Mouse (Mus musculus) urinary bladder, postnatal 25 days (tissue): ENCODE measurements at regions not wholly inside any gene's neighbourhood (a gene's known extent, or its start where the extent isn't known, plus 50 kb on each side); places are given as distances from the start of the nearest gene placed in this dataset.

ENCODE experiments used
- DNase-seq: peaks from one replicate; pipeline ENCODE4 v3.0.0; 2022; ENCODE audit warnings: low spot score

GRCm38 (mm10) chr2:103143985-103144384 lies 70.5 kb downstream of the Apip start:
- no peak for DNase-seq

GRCm38 (mm10) chr2:103144420-103144819 lies 70.9 kb downstream of the Apip start:
- DNase-seq: peak; percentile 18

DNA sequence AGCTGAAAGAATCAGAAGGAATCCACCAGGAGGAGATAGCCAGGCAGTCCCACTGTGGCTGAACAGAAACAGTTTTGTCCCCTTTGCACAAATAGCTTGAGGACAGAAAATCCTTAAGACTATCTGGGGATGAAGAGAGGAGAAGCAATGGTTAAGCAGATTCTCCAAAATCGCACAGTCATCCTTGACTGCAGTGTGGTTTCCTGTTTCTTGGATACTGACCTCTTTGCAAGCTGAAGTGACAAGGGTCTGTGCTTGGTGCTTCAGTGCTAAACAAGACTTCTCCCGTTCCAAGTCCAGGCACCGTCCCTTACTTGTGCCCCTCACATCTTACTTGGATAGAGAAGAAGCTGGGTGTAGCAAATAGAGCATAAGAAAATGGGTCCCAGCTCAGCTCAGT lies 71.6 kb downstream of the Apip start:
- no peak for DNase-seq

DNA sequence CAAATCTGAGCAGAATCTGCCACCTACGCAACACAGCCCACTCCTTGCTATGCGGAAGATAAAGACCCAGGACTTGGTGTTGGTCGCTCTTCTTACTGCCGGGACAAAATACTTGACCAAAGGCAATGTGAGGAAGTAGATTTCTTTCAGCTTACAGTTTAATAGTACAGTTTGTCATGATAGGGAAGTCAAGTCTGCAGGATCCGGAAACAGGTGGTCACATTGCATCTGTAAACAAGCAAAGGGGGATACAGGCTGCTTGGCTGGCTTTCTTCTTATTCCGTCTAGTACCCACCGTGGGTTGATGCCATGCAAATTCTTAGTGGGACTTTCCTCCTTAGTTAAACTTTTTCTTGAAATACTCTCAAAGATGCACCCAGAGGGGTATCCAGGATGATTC lies 72.7 kb downstream of the Apip start:
- DNase-seq: no peak

DNA sequence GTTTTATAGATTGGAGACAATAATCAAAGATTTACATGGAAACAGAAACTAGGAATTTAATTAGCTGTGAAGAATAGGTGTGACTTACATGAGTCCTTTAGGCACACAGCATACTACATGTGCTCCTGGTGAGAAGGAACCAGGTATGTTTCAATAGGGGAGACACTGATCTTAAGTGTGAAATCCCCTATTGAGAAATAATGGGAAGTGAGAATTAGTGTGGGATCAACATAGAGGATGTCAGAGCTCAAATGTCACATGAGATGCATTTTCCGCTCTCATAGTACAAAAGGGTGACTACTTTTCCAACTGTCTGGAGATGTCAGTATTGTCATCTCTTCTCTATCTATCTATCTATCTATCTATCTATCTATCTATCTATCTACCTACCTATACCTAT lies 79.8 kb downstream of the Apip start:
- no peak for DNase-seq

DNA sequence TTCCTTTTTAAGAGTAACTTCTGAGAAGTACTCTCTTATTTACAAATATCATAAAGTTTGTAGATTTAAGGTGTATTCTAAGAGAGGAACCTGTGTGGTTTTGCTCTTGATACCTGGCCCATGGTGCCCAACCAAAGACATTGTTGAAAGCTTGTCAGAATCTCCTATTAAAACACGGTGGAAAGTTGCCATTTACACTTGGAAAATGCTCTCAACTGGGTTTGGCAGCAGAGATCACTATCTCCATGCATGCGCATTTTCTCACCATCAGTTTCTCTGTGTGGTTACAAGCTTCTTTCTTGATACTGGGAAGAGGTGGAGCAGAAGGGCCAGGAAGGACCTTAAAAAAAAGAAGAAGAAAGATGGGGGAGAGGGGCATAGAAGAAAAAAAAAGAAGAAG lies 94.3 kb downstream of the Apip start:
- DNase-seq: no peak

DNA sequence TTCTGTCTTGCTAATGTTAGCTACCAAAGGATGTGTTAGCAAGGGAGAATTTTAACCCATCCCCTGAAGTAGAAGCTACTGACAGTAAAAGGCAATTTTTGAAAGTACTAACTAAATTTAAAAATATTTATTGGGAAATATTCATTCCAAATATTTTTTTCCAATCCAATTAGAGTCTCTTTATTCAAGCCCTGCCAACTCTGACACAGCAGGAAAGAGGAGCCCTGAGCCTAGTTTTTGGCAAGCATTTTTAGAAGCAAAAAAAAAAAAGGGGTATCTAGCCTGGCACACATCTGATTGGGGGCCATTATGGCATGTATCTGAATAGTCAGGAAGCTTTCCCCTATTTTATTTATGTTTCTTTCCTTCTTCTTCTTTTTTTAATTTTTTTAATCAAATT lies 94.8 kb downstream of the Apip start:
- DNase-seq: no peak

GRCm38 (mm10) chr2:103177361-103177760 lies 103.9 kb downstream of the Apip start:
- no peak for DNase-seq

DNA sequence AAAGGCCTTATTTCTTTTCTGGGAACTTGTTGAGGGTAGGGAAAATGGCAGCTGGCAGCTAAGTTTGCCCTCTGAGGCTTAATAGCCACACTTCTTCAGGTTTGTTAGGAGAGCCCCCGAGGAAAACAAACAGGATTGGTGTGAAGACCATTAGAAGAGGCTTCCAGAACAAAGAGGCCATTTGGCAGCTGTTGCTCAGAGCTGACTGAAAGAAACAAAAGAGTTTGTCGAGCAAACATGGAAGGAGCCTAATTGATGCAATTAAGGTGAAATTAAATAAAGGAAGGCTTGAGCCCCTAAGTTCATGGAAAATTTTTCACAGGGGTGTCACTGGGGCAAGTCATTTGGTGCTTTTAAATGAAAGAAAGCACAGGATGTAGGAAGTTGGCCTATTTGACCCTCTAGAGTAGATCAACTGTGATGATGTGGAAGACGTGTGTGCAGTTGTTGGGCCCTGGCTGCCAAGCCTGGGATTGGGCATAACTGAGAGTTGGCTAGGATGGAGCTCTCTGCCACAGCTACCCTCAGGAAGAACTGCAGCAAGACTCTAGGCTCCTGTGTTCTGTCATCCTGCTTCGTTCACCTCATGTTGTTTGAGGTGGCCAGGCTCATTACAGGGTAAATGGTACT lies 106.9 kb downstream of the Apip start:
- no peak for DNase-seq

GRCm38 (mm10) chr2:103186751-103187260 lies 113.3 kb downstream of the Apip start:
- no peak for DNase-seq

DNA sequence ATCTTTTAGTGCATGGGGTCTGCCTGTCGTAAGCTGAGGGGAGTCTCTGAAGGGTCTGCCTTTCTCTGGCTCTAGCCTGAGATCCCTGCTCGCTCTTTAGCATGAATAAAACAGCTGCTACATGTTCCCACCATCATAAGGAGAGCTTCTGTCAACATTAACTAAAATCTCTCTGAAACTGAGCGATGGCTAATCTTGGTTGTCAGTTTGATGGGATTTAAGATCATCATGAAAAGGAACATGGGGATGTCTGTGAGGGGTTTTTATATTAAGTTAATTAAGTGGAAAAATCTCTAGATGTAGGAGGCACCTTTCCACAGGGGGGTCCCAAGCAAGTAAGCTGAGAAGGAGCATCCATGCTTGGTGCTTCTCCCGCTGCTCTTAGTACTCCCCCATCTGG lies 110.5 kb downstream of the Ehf start:
- DNase-seq: no peak

GRCm38 (mm10) chr2:103200313-103200712 lies 102.8 kb downstream of the Ehf start:
- DNase-seq: no peak

GRCm38 (mm10) chr2:103205046-103205445 lies 98.0 kb downstream of the Ehf start:
- no peak for DNase-seq

- DNase-seq: no peak
Measured at GRCm38 (mm10) chr2:103208370-103208769, 94.7 kb downstream of the Ehf start.

GRCm38 (mm10) chr2:103209056-103209455 lies 94.0 kb downstream of the Ehf start:
- DNase-seq: no peak

DNA sequence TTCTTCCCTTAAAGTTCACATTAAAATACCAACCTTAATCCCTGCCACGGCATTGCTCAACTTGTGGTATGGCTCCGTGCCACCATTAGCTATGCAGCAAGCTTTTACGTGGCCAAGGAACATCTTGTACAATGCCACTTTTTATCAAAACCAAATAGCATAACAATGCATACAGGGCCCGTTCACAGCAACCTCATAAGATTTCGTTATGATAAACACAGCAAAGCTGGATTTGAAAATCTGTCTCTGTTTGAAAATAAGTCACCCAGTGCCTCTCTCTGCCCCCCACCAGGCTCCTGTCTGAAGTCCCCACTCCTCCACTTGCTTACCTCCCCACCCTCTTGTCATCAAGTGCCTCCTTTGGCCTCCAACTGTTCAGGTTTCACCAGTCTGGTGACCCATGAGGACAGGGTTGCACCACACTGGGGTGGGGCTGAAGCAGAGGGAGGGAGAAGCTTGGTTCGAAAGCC lies 93.5 kb downstream of the Ehf start:
- DNase-seq: peak; percentile 11

DNA sequence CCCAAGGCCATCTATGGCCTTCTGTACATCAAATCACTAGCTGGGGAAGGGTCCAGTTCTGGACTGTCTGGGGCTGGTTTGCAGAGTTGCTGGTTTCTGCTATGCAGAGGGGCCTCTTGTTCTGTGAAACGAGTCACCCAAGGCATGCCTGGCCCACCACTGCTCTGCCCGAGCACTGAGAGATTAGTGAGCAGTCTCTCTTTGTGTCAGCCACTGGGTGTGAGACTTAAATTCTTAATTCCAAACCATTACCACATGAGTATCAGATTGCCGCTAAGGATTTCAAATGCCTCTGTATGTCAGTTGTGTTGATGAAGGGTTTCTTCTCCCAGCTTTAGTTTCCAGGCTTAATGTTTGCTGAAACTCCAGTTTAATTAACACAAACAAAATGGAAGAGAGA lies 91.9 kb downstream of the Ehf start:
- no peak for DNase-seq
